Mouse (Mus musculus): ENCODE data around the gene Fut8.

DNA sequence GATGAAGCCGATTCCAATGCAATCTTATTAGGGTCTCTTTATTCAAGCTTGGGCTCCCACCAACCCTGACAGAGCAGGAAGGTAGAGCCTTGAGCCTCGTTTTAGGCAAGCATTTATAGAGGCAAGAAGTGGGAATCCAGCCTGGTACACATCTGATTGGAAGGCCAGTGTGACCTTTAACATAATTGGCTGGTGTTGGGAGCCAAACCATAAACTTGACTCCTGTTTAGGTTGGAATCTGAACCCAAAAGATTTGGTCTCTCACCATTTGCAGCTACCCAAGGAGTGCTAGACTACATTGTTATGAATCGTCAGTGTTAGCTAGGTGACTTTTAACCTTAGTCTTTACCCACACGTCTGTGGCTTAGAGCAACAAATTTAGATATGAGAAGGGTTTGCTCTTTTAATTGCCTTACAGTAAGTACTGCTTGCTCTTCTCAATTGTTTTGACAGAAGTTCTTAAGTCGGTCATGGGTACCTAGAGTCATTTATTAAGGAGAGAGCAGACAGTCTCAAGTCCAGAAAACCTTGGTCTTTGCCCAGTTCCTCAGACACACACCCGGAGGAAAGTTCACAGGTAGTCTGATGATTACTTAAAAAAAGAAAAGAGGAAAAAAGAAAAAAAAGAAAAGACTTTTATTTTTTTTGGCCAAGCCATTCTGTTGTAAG is 23.9 kb upstream of the Fut8 start:
- TF ChIP-seq CTCF (IDR thresholded peaks at IDR 0.05; ENCODE audit: control insufficient read depth, insufficient read depth, low read length) (no peak), POLR2A (IDR thresholded peaks at IDR 0.05; ENCODE audit: borderline replicate concordance, control insufficient read depth, low read depth, low read length) (no peak)

Data from bone marrow, adult 2 months (tissue).